15 mouse cellular contexts compared by ENCODE assay signal in genomic region chr5:48989145-48989659, GRCm38 (mm10).
"Had no signal": no experiment of that assay in that cellular context is flagged by ENCODE, and none has a peak within 500 bp of the region (broad histone marks: within the 10 kb centered on the region; RNA-seq: fewer than 3 reads in every experiment).

No protein-coding gene starts in this region.

- H3K27ac ChIP-seq: limb, embryonic 15.5 days; liver, embryonic 12.5 days; liver, embryonic 14.5 days; macrophage; midbrain, embryonic 13.5 days; midbrain, embryonic 15.5 days; neural tube, embryonic 12.5 days; stomach, embryonic 15.5 days; stomach, postnatal 0 days had no signal

- H3K36me3 ChIP-seq: limb, embryonic 15.5 days; liver, embryonic 12.5 days; midbrain, embryonic 13.5 days; midbrain, embryonic 15.5 days; neural tube, embryonic 12.5 days; stomach, embryonic 15.5 days had no signal

- ATAC-seq: liver, embryonic 12.5 days; midbrain, embryonic 13.5 days; midbrain, embryonic 15.5 days had no signal

- H3K27me3 ChIP-seq: limb, embryonic 15.5 days; liver, embryonic 12.5 days; megakaryocyte, embryonic 14.5 days; midbrain, embryonic 13.5 days; midbrain, embryonic 15.5 days; neural tube, embryonic 12.5 days; stomach, embryonic 15.5 days had no signal

- H3K4me2 ChIP-seq: limb, embryonic 15.5 days; liver, embryonic 12.5 days; midbrain, embryonic 11.5 days; midbrain, embryonic 13.5 days; midbrain, embryonic 15.5 days; neural tube, embryonic 12.5 days; stomach, embryonic 15.5 days had no signal

- DNase-seq: right cerebral cortex, postnatal 14 days; thymus, adult 2 months; thymus, postnatal 25 days; thymus, postnatal 4 days had no signal

- H3K9ac ChIP-seq: limb, embryonic 15.5 days; liver, embryonic 12.5 days; liver, embryonic 14.5 days; midbrain, embryonic 13.5 days; midbrain, embryonic 15.5 days; neural tube, embryonic 12.5 days; stomach, embryonic 15.5 days had no signal

- H3K4me1 ChIP-seq: limb, embryonic 15.5 days; liver, embryonic 12.5 days; megakaryocyte, embryonic 14.5 days; midbrain, embryonic 13.5 days; midbrain, embryonic 15.5 days; neural tube, embryonic 12.5 days; stomach, embryonic 15.5 days had no signal

- H3K4me3 ChIP-seq: limb, embryonic 15.5 days; liver, embryonic 12.5 days; megakaryocyte, embryonic 14.5 days; midbrain, embryonic 13.5 days; midbrain, embryonic 15.5 days; neural tube, embryonic 12.5 days; stomach, embryonic 15.5 days had no signal

- H3K9me3 ChIP-seq: limb, embryonic 15.5 days; liver, embryonic 12.5 days; megakaryocyte, embryonic 14.5 days; midbrain, embryonic 13.5 days; midbrain, embryonic 15.5 days; neural tube, embryonic 12.5 days; stomach, embryonic 15.5 days had no signal
